Mouse (Mus musculus) common myeloid progenitor, adult 5-6 weeks (primary cell): ENCODE measurements around the gene Tm9sf1. TPM values are rescaled to one million over a fixed set of nuclear protein-coding genes. Genes with fewer than 3 reads are reported as not detected.

Experiments
- ATAC-seq: replicated peaks from 2 replicates; pipeline ENCODE4 v1.8.0; 2016; ENCODE audit warnings: low read depth, mild to moderate bottlenecking, moderate TSS enrichment, inconsistent platforms; ENCODE audit not compliant: poor library complexity, severe bottlenecking
- total RNA-seq: library from RNA; stranded (forward); fragments of 200-1000, 187-1606 nt; gene quantifications from 2 replicates; pipeline ENCODE4 v1.2.3, GENCODE M21; 2017

Gene Tm9sf1
- total RNA-seq, 1 experiment from 2014 or later: 66.8 TPM

GRCm38 (mm10) chr14:55592226-55592625, 51.4 kb downstream of the Tm9sf1 start:
- ATAC-seq: no peak

- peak; percentile 85 for ATAC-seq
Observed at GRCm38 (mm10) chr14:55591331-55591891, 52.2 kb downstream of the Tm9sf1 start, which contains the start of gene Rnf31. Gene Rnf31 (plus strand): TSS chr14:55591708.

GRCm38 (mm10) chr14:55590748-55591330, 52.8 kb downstream of the Tm9sf1 start, which contains the start of gene Psme2:
Gene Psme2 (minus strand): TSS chr14:55591113.
- peak; percentile 83 for ATAC-seq

- no peak for ATAC-seq
Observed at GRCm38 (mm10) chr14:55589771-55590448, 53.7 kb downstream of the Tm9sf1 start.

- no peak for ATAC-seq
Observed at GRCm38 (mm10) chr14:55589271-55589670, 54.3 kb downstream of the Tm9sf1 start.

GRCm38 (mm10) chr14:55586149-55586548, 57.5 kb downstream of the Tm9sf1 start:
- peak; percentile 6; the same call in 1 of the 2 replicates for ATAC-seq

Other genes starting within 250 kb of the Tm9sf1 start
- 77.1 and 95.0 TPM in 2 replicates for gene Dhrs4, start 165.0 kb downstream of the Tm9sf1 start, total RNA-seq
- gene Carmil3, start 153.2 kb downstream of the Tm9sf1 start, total RNA-seq: 0.15 and 2.1 TPM in 2 replicates
- gene Cpne6, start 133.4 kb downstream of the Tm9sf1 start, total RNA-seq: not detected in 2 replicates
- gene Nrl, start 118.8 kb downstream of the Tm9sf1 start, total RNA-seq: not detected in 2 replicates
- gene Pck2, start 103.5 kb downstream of the Tm9sf1 start, total RNA-seq: 47.8 and 51.1 TPM in 2 replicates
- gene Dcaf11, start 83.8 kb downstream of the Tm9sf1 start, total RNA-seq: 41.6 and 79.5 TPM in 2 replicates
- gene A730061H03Rik, start 83.4 kb downstream of the Tm9sf1 start, total RNA-seq: not detected in 2 replicates
- gene Fitm1, start 68.2 kb downstream of the Tm9sf1 start, total RNA-seq: 1.3 TPM in 1 of 2 replicates, not detected in the other
- gene Psme1, start 65.7 kb downstream of the Tm9sf1 start, total RNA-seq: 329 and 372 TPM in 2 replicates
- 19.1 and 24.3 TPM in 2 replicates for gene Emc9, start 58.5 kb downstream of the Tm9sf1 start, total RNA-seq
- 217 and 241 TPM in 2 replicates for gene Psme2, start 52.7 kb downstream of the Tm9sf1 start, total RNA-seq
- gene Rnf31, start 52.1 kb downstream of the Tm9sf1 start, total RNA-seq: 11.9 and 21.2 TPM in 2 replicates
- 38.5 and 39.8 TPM in 2 replicates for gene Irf9, start 40.2 kb downstream of the Tm9sf1 start, total RNA-seq
- 8.1 and 12.7 TPM in 2 replicates for gene Rec8, start 25.8 kb downstream of the Tm9sf1 start, total RNA-seq
- 23.0 and 64.0 TPM in 2 replicates for gene Ipo4, start 7.8 kb downstream of the Tm9sf1 start, total RNA-seq
- 0.87 and 9.9 TPM in 2 replicates for gene Gm49378, start 5.9 kb downstream of the Tm9sf1 start, total RNA-seq
- 0.27 and 0.82 TPM in 2 replicates for gene Tssk4, start 6.4 kb upstream of the Tm9sf1 start, total RNA-seq
- gene Mdp1, start 16.7 kb upstream of the Tm9sf1 start, total RNA-seq: 26.2 and 28.2 TPM in 2 replicates
- 39.3 and 46.1 TPM in 2 replicates for gene Gmpr2, start 28.1 kb upstream of the Tm9sf1 start, total RNA-seq
- 345 and 391 TPM in 2 replicates for gene Nedd8, start 28.3 kb upstream of the Tm9sf1 start, total RNA-seq
- gene Tinf2, start 38.0 kb upstream of the Tm9sf1 start, total RNA-seq: 20.9 and 24.1 TPM in 2 replicates
- 1.9 and 2.8 TPM in 2 replicates for gene Tgm1, start 70.1 kb upstream of the Tm9sf1 start, total RNA-seq
- gene Rabggta, start 78.5 kb upstream of the Tm9sf1 start, total RNA-seq: 11.6 and 15.0 TPM in 2 replicates
- 8.3 and 23.9 TPM in 2 replicates for gene Dhrs1, start 101.9 kb upstream of the Tm9sf1 start, total RNA-seq
- gene Nop9, start 101.9 kb upstream of the Tm9sf1 start, total RNA-seq: 21.4 and 22.7 TPM in 2 replicates
- 0.14 and 1.1 TPM in 2 replicates for gene Cideb, start 114.7 kb upstream of the Tm9sf1 start, total RNA-seq
- gene Ltb4r2, start 117.6 kb upstream of the Tm9sf1 start, total RNA-seq: 0.46 and 0.49 TPM in 2 replicates
- 1.5 and 6.3 TPM in 2 replicates for gene Ltb4r1, start 122.2 kb upstream of the Tm9sf1 start, total RNA-seq
- not detected in 2 replicates for gene Adcy4, start 140.3 kb upstream of the Tm9sf1 start, total RNA-seq
- 33.0 and 43.3 TPM in 2 replicates for gene Ripk3, start 145.1 kb upstream of the Tm9sf1 start, total RNA-seq
- gene Nfatc4, start 179.3 kb upstream of the Tm9sf1 start, total RNA-seq: not detected in 2 replicates
- 5.9 and 6.5 TPM in 2 replicates for gene Nynrin, start 210.2 kb upstream of the Tm9sf1 start, total RNA-seq
- not detected in 2 replicates for gene Cbln3, start 240.6 kb upstream of the Tm9sf1 start, total RNA-seq
- 17.4 and 20.9 TPM in 2 replicates for gene Khnyn, start 241.1 kb upstream of the Tm9sf1 start, total RNA-seq